Mouse (Mus musculus) spleen, adult 18-20 months (tissue): ENCODE measurements around the gene Sgpp1.

Experiments
- DNase-seq, 2 experiments: peaks; one replicate each; pipeline ENCODE4 v3.0.0; 2022; ENCODE audit warnings: mixed read lengths in 2 of 2

Gene Sgpp1

GRCm38 (mm10) chr12:75735246-75736200 lies at the start of gene Sgpp1:
Gene Sgpp1 (minus strand): TSS chr12:75735729.
- DNase-seq, result peak; percentile 71 to 84

GRCm38 (mm10) chr12:75784271-75784751 lies 48.8 kb upstream of the Sgpp1 start:
- DNase-seq, result no peak

GRCm38 (mm10) chr12:75781995-75782394 lies 46.5 kb upstream of the Sgpp1 start:
- DNase-seq, result no peak

- no peak for DNase-seq
Measured at GRCm38 (mm10) chr12:75781445-75781844, 45.9 kb upstream of the Sgpp1 start.

GRCm38 (mm10) chr12:75772424-75773034 lies 37.0 kb upstream of the Sgpp1 start:
- peak; percentile 33 to 71 for DNase-seq

- no peak for DNase-seq
Measured at GRCm38 (mm10) chr12:75771410-75771809, 35.9 kb upstream of the Sgpp1 start.

GRCm38 (mm10) chr12:75766885-75767317 lies 31.4 kb upstream of the Sgpp1 start:
- no peak for DNase-seq

- no peak for DNase-seq
Measured at GRCm38 (mm10) chr12:75766395-75766794, 30.9 kb upstream of the Sgpp1 start.

- no peak for DNase-seq
Measured at GRCm38 (mm10) chr12:75765751-75766150, 30.2 kb upstream of the Sgpp1 start.

- no peak for DNase-seq
Measured at GRCm38 (mm10) chr12:75756387-75756786, 20.9 kb upstream of the Sgpp1 start.

GRCm38 (mm10) chr12:75753730-75754129 lies 18.2 kb upstream of the Sgpp1 start:
- DNase-seq, result no peak

GRCm38 (mm10) chr12:75752077-75752476 lies 16.5 kb upstream of the Sgpp1 start:
- DNase-seq, result no peak

GRCm38 (mm10) chr12:75748574-75748973 lies 13.0 kb upstream of the Sgpp1 start:
- DNase-seq, result no peak

GRCm38 (mm10) chr12:75745697-75746290 lies 10.3 kb upstream of the Sgpp1 start:
- DNase-seq, result no peak

GRCm38 (mm10) chr12:75742101-75742500 lies 6.6 kb upstream of the Sgpp1 start:
- no peak for DNase-seq

- no peak for DNase-seq
Measured at GRCm38 (mm10) chr12:75741273-75741672, 5.7 kb upstream of the Sgpp1 start.

GRCm38 (mm10) chr12:75740451-75740850 lies 4.9 kb upstream of the Sgpp1 start:
- DNase-seq, result no peak

GRCm38 (mm10) chr12:75739611-75740010 lies 4.1 kb upstream of the Sgpp1 start:
- no peak for DNase-seq

- DNase-seq, result no peak
Measured at GRCm38 (mm10) chr12:75736296-75736695, 767 bp upstream of the Sgpp1 start.

GRCm38 (mm10) chr12:75734891-75735245 lies 661 bp downstream of the Sgpp1 start:
- DNase-seq, result peak in 1 of 2 experiments; percentile 27

GRCm38 (mm10) chr12:75734167-75734566 lies 1.4 kb downstream of the Sgpp1 start:
- no peak for DNase-seq

- DNase-seq, result no peak
Measured at GRCm38 (mm10) chr12:75733331-75734070, 2.0 kb downstream of the Sgpp1 start.
